Mouse (Mus musculus): ENCODE data around the gene Ccdc62. TPM values are rescaled to one million over a fixed set of nuclear protein-coding genes. Genes with fewer than 3 reads are reported as not detected.

Gene Ccdc62
- polyA plus RNA-seq, 1 experiment from 2014 or later, result 6.2 TPM

GRCm38 (mm10) chr5:123996695-123997094 is 66.2 kb downstream of the Ccdc62 start:
- H3K4me1 ChIP-seq (ENCODE audit: control insufficient read depth, insufficient read depth, low read length), result no peaks in the 10 kb centered on the region
- ATAC-seq (ENCODE audit: low FRiP score, low TSS enrichment), result no peak
- no peak overlapping the region for H3K9ac ChIP-seq (ENCODE audit: low read depth, low read length)
- no peak overlapping the region for H3K4me3 ChIP-seq (ENCODE audit: low read length)
- 95% methylated on average over 14 of the region's 14 CpGs for WGBS
- peaks cover 8% of the 10 kb centered on the region; the same call in 1 of the 2 replicates for H3K36me3 ChIP-seq (ENCODE audit: control insufficient read depth, insufficient read depth, low read length)
- no peaks in the 10 kb centered on the region for H3K27me3 ChIP-seq (ENCODE audit: control insufficient read depth, insufficient read depth, low read length)
- no peak overlapping the region for H3K4me2 ChIP-seq (replicated peaks; ENCODE audit: low read depth, low read length)
- H3K9me3 ChIP-seq (ENCODE audit: control insufficient read depth, low read length), result no peaks in the 10 kb centered on the region
- no peak overlapping the region for H3K27ac ChIP-seq (ENCODE audit: low read depth, low read length)

GRCm38 (mm10) chr5:123997211-123997751 is 66.8 kb downstream of the Ccdc62 start:
- H3K4me1 ChIP-seq (ENCODE audit: control insufficient read depth, insufficient read depth, low read length), result no peaks in the 10 kb centered on the region
- no peak overlapping the region for H3K4me3 ChIP-seq (ENCODE audit: low read length)
- no peaks in the 10 kb centered on the region for H3K27me3 ChIP-seq (ENCODE audit: control insufficient read depth, insufficient read depth, low read length)
- H3K36me3 ChIP-seq (ENCODE audit: control insufficient read depth, insufficient read depth, low read length), result peaks cover 6% of the 10 kb centered on the region; the same call in 1 of the 2 replicates
- H3K9ac ChIP-seq (ENCODE audit: low read depth, low read length), result no peak overlapping the region
- no peak overlapping the region for H3K27ac ChIP-seq (ENCODE audit: low read depth, low read length)
- H3K4me2 ChIP-seq (replicated peaks; ENCODE audit: low read depth, low read length), result no peak overlapping the region
- ATAC-seq (ENCODE audit: low FRiP score, low TSS enrichment), result no peak
- 72% methylated on average over 24 of the region's 24 CpGs for WGBS
- H3K9me3 ChIP-seq (ENCODE audit: control insufficient read depth, low read length), result no peaks in the 10 kb centered on the region

GRCm38 (mm10) chr5:123997811-123998210 is 67.3 kb downstream of the Ccdc62 start:
- no peak overlapping the region for H3K9ac ChIP-seq (ENCODE audit: low read depth, low read length)
- no peak overlapping the region for H3K4me2 ChIP-seq (replicated peaks; ENCODE audit: low read depth, low read length)
- 83% methylated on average over 16 of the region's 16 CpGs for WGBS
- H3K4me3 ChIP-seq (ENCODE audit: low read length), result no peak overlapping the region
- no peaks in the 10 kb centered on the region for H3K9me3 ChIP-seq (ENCODE audit: control insufficient read depth, low read length)
- ATAC-seq (ENCODE audit: low FRiP score, low TSS enrichment), result no peak
- H3K4me1 ChIP-seq (ENCODE audit: control insufficient read depth, insufficient read depth, low read length), result no peaks in the 10 kb centered on the region
- no peak overlapping the region for H3K27ac ChIP-seq (ENCODE audit: low read depth, low read length)
- no peaks in the 10 kb centered on the region for H3K27me3 ChIP-seq (ENCODE audit: control insufficient read depth, insufficient read depth, low read length)
- H3K36me3 ChIP-seq (ENCODE audit: control insufficient read depth, insufficient read depth, low read length), result peaks cover 6% of the 10 kb centered on the region; the same call in 1 of the 2 replicates

- Histone ChIP-seq H3K36me3 (ENCODE audit: control insufficient read depth, insufficient read depth, low read length) (peaks cover 7% of the 10 kb centered on the region; the same call in 1 of the 2 replicates), H3K27me3 (ENCODE audit: control insufficient read depth, insufficient read depth, low read length) (no peaks in the 10 kb centered on the region), H3K9me3 (ENCODE audit: control insufficient read depth, low read length) (no peaks in the 10 kb centered on the region), H3K4me2 (replicated peaks; ENCODE audit: low read depth, low read length) (no peak overlapping the region), H3K9ac (ENCODE audit: low read depth, low read length) (no peak overlapping the region), H3K27ac (ENCODE audit: low read depth, low read length) (no peak overlapping the region), H3K4me1 (ENCODE audit: control insufficient read depth, insufficient read depth, low read length) (no peaks in the 10 kb centered on the region), H3K4me3 (ENCODE audit: low read length) (no peak overlapping the region)
- 81% methylated on average over 10 of the region's 10 CpGs for WGBS
- ATAC-seq (ENCODE audit: low FRiP score, low TSS enrichment), result no peak
Observed at GRCm38 (mm10) chr5:123998370-123998769, 67.9 kb downstream of the Ccdc62 start.

DNA sequence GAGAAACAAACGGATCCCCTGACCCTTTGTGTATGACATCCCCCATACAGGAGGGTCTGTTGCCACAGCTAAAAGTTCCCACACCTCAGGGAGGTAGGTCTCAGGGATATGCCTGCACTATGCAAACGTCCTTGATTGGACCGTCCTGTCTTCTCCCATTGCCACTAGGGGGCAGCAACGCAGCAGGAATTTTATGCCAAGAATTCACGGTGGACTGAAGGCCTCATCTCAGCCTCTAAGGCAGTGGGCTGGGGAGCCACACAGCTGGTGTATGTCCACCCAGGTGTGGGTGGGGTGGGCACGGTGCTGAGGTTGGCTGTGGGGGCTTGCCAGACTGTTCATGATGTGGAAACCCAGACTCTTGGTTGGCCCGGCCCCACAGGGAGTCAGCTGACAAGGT is 70.3 kb downstream of the Ccdc62 start:
- ATAC-seq (ENCODE audit: low FRiP score, low TSS enrichment), result peak; percentile 63
- no peak overlapping the region for H3K27ac ChIP-seq (ENCODE audit: low read depth, low read length)
- no peaks in the 10 kb centered on the region for H3K27me3 ChIP-seq (ENCODE audit: control insufficient read depth, insufficient read depth, low read length)
- H3K4me1 ChIP-seq (ENCODE audit: control insufficient read depth, insufficient read depth, low read length), result no peaks in the 10 kb centered on the region
- no peak overlapping the region for H3K4me2 ChIP-seq (replicated peaks; ENCODE audit: low read depth, low read length)
- H3K9ac ChIP-seq (ENCODE audit: low read depth, low read length), result no peak overlapping the region
- H3K36me3 ChIP-seq (ENCODE audit: control insufficient read depth, insufficient read depth, low read length), result peaks cover 28% of the 10 kb centered on the region
- H3K4me3 ChIP-seq (ENCODE audit: low read length), result no peak overlapping the region
- H3K9me3 ChIP-seq (ENCODE audit: control insufficient read depth, low read length), result no peaks in the 10 kb centered on the region
- 11% methylated on average over 7 of the region's 7 CpGs for WGBS

DNA sequence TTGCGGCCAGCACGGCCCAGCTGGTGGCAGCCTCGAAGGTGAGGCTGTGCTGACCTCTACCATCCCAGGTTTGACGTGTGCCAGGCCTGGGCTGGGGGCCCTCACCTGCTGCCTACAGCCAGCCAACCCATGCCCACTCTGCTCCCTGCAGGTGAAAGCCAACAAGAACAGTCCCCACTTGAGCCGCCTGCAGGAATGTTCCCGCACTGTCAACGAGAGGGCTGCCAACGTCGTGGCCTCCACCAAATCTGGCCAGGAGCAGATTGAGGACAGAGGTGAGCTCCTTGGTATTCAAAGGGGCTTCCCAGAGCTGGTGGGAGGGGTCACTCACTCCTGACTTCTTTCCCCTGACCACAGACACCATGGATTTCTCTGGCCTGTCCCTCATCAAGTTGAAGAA is 70.8 kb downstream of the Ccdc62 start:
- Histone ChIP-seq H3K4me1 (ENCODE audit: control insufficient read depth, insufficient read depth, low read length) (no peaks in the 10 kb centered on the region), H3K4me2 (replicated peaks; ENCODE audit: low read depth, low read length) (no peak overlapping the region), H3K27ac (ENCODE audit: low read depth, low read length) (no peak overlapping the region), H3K4me3 (ENCODE audit: low read length) (no peak overlapping the region), H3K27me3 (ENCODE audit: control insufficient read depth, insufficient read depth, low read length) (no peaks in the 10 kb centered on the region), H3K36me3 (ENCODE audit: control insufficient read depth, insufficient read depth, low read length) (peaks cover 32% of the 10 kb centered on the region), H3K9me3 (ENCODE audit: control insufficient read depth, low read length) (no peaks in the 10 kb centered on the region), H3K9ac (ENCODE audit: low read depth, low read length) (no peak overlapping the region)
- 67% methylated on average over 9 of the region's 9 CpGs for WGBS
- ATAC-seq (ENCODE audit: low FRiP score, low TSS enrichment), result no peak

GRCm38 (mm10) chr5:124002876-124003275 is 72.4 kb downstream of the Ccdc62 start:
- no peak overlapping the region for H3K4me3 ChIP-seq (ENCODE audit: low read length)
- 57% methylated on average over 2 of the region's 2 CpGs for WGBS
- H3K27me3 ChIP-seq (ENCODE audit: control insufficient read depth, insufficient read depth, low read length), result no peaks in the 10 kb centered on the region
- ATAC-seq (ENCODE audit: low FRiP score, low TSS enrichment), result peak; percentile 5; the same call in 1 of the 2 replicates
- H3K4me1 ChIP-seq (ENCODE audit: control insufficient read depth, insufficient read depth, low read length), result peaks cover 3% of the 10 kb centered on the region; the same call in 1 of the 2 replicates
- no peak overlapping the region for H3K4me2 ChIP-seq (replicated peaks; ENCODE audit: low read depth, low read length)
- H3K9me3 ChIP-seq (ENCODE audit: control insufficient read depth, low read length), result no peaks in the 10 kb centered on the region
- H3K9ac ChIP-seq (ENCODE audit: low read depth, low read length), result no peak overlapping the region
- H3K36me3 ChIP-seq (ENCODE audit: control insufficient read depth, insufficient read depth, low read length), result peaks cover 43% of the 10 kb centered on the region
- H3K27ac ChIP-seq (ENCODE audit: low read depth, low read length), result no peak overlapping the region

DNA sequence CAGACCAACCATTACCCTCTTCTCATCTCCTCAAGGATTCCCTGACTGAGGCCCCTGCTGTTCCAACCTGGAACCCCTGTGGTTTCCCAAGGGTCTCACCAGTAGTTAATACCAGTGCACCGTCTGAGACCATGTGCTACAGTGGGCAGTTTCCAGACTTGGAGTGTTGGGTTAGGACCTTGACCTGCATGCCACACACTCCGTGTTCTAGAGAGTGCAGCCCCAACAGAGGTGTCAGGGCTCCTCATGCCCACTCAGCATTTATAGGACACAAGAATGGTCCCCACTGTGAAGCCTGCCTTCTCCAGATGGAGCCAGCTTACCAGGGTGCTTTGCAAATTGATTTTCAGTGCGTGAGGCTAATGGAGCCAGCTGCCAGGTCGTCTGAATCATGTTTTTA is 72.9 kb downstream of the Ccdc62 start:
- H3K36me3 ChIP-seq (ENCODE audit: control insufficient read depth, insufficient read depth, low read length), result peaks cover 48% of the 10 kb centered on the region
- ATAC-seq (ENCODE audit: low FRiP score, low TSS enrichment), result no peak
- H3K4me1 ChIP-seq (ENCODE audit: control insufficient read depth, insufficient read depth, low read length), result peaks cover 3% of the 10 kb centered on the region; the same call in 1 of the 2 replicates
- H3K27ac ChIP-seq (ENCODE audit: low read depth, low read length), result no peak overlapping the region
- no peaks in the 10 kb centered on the region for H3K27me3 ChIP-seq (ENCODE audit: control insufficient read depth, insufficient read depth, low read length)
- H3K9ac ChIP-seq (ENCODE audit: low read depth, low read length), result no peak overlapping the region
- H3K4me2 ChIP-seq (replicated peaks; ENCODE audit: low read depth, low read length), result no peak overlapping the region
- H3K4me3 ChIP-seq (ENCODE audit: low read length), result no peak overlapping the region
- H3K9me3 ChIP-seq (ENCODE audit: control insufficient read depth, low read length), result no peaks in the 10 kb centered on the region
- WGBS, result 54% methylated on average over 4 of the region's 4 CpGs

GRCm38 (mm10) chr5:124004356-124005150 is 74.1 kb downstream of the Ccdc62 start:
- H3K9ac ChIP-seq (ENCODE audit: low read depth, low read length), result no peak overlapping the region
- H3K36me3 ChIP-seq (ENCODE audit: control insufficient read depth, insufficient read depth, low read length), result peaks cover 56% of the 10 kb centered on the region
- H3K27ac ChIP-seq (ENCODE audit: low read depth, low read length), result no peak overlapping the region
- no peak for ATAC-seq (ENCODE audit: low FRiP score, low TSS enrichment)
- H3K4me3 ChIP-seq (ENCODE audit: low read length), result no peak overlapping the region
- 91% methylated on average over 17 of the region's 17 CpGs for WGBS
- H3K27me3 ChIP-seq (ENCODE audit: control insufficient read depth, insufficient read depth, low read length), result no peaks in the 10 kb centered on the region
- H3K4me2 ChIP-seq (replicated peaks; ENCODE audit: low read depth, low read length), result no peak overlapping the region
- H3K4me1 ChIP-seq (ENCODE audit: control insufficient read depth, insufficient read depth, low read length), result peaks cover 3% of the 10 kb centered on the region; the same call in 1 of the 2 replicates
- H3K9me3 ChIP-seq (ENCODE audit: control insufficient read depth, low read length), result no peaks in the 10 kb centered on the region

Measured in kidney, embryonic 14.5 days (tissue).